Mouse (Mus musculus) forelimb bud, embryonic 11.5 days (tissue): ENCODE measurements at regions not wholly inside any gene's neighbourhood (a gene's known extent, or its start where the extent isn't known, plus 50 kb on each side); places are given as distances from the start of the nearest gene placed in this dataset.

ENCODE experiments used
- DNase-seq: peaks from one replicate; pipeline ENCODE4 v3.0.0-alpha.2; 2012; ENCODE audit warnings: low read depth, low spot score

DNA sequence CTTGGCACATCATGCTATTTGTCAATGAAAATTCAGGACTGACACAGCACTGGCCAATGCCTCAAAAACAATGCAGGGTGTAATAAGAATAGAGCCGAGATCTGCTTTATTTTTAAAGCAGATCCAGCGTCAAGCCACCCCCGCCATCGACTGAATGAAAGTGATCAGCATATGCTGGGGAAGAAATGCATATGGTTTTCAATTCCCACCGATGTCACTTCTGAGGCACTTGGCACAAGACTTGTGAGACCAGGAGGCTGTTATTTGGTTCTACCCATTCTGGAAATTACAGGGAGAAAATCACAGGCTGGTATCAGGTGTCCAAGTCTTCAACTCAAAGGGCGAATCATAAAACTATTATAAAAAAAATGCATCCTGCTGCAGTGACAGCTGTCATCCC is 689.3 kb upstream of the Pou3f3 start:
- DNase-seq = no peak

DNA sequence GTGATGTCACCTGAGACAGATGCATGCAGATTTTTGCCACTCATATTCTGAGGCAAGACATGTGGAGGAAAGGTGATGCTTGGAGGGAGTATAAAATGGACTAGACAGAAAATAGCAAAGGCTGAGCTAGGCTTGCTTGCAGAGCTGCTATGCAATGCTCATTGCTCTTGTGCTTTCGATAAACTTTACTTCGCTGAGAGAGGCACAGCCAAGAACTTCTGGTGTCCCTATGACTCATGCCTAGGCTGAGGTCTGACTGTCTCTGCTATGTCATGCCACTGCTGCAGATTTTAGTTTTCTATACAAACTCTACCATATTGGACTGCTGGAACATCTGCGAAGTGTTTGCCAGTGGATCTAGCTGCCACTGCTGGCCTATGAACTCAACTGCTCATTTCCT is 687.5 kb upstream of the Pou3f3 start:
- no peak for DNase-seq

DNA sequence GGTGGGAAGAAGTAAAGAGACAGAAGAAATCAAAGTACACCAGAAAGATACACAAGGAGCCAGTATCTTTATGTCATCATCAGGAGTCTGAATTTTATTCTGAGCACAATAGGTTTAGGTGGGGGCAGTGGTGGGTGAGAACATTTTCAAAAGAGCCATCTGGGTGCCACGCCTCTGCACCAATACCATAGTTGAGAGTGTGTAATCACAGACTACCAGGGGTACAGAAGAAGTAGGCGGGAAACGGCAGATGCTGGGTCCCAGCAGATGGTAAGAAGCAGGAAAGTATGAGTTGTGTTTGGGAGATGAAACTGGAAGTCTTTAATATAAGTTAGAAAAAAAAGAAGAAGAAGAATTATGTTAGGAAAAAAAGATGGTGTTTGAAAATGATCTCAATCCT is 682.7 kb upstream of the Pou3f3 start:
- no peak for DNase-seq

DNA sequence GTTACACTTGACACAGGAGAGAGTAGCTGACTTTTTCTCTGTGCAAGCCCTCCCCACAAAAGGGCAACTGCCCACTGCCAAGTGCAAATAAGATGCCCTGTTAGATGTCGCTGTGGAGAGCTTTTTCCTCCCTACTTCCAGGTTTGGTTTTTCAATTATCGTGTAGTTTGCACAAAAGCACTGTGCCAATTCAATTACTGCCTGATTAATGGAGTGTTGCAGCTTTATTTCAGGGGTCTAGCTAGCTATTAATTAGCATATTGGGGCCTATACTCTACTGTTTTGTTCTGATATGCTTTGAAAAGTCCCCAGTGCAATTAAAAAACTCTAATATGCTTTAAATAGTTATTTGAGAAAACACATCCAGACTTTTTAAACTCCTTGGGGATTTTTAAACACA is 676.6 kb upstream of the Pou3f3 start:
- DNase-seq = no peak

DNA sequence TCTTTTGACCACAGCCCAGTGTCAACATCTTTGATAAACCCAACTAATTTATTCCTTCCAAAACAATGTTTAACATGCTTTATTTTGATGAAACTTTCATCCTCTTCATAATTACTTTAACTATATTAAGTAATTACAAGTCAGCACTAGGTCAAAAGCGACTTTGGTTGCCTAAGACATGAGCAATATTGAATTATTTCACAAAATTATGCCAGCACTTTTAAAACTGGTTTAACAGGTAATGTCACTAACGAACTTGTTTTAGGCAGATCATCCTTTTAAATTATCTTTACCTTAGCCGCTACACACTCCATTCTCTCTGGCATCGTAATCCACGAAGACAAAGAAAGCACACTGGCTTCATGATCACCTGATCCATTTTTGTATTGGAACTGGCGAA is 669.8 kb upstream of the Pou3f3 start:
- no peak for DNase-seq

DNA sequence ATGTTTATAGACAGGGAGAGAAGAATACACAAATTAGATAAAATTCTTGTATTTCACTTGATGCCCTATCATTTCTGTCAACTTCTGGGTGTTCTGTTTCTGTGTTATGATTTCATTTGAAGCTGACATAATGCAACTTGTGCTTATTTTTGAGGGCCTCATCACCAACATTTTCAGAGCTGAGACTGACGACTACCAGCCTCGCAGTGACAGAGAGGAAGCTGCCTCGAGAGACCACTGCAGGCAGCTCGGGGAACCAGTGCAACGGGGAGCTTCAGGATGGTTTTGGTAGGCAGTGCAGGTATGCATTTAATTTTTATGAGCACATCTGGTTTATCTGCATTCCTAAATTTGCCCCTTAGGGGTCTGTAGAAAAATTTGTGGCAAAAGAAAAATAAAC is 669.1 kb upstream of the Pou3f3 start:
- DNase-seq = peak; percentile 20

DNA sequence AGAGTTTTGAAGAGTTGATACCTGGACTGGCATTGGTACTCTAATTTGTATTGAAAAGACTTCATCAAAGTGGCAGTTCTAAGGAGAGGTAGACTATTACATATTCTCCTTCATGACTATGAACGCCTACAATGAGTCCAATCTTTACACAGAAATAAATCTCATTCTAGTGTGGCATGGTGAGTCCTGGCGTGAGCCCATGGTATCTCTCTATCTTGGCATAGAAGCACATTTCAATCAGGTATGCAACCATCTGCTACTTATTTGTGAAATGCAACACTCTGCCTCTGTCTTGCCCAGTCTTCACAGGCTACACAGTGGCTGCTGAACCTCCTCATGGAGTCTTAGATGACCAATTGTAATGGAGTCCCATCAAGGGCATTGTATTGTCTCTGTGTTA is 661.8 kb upstream of the Pou3f3 start:
- no peak for DNase-seq

DNA sequence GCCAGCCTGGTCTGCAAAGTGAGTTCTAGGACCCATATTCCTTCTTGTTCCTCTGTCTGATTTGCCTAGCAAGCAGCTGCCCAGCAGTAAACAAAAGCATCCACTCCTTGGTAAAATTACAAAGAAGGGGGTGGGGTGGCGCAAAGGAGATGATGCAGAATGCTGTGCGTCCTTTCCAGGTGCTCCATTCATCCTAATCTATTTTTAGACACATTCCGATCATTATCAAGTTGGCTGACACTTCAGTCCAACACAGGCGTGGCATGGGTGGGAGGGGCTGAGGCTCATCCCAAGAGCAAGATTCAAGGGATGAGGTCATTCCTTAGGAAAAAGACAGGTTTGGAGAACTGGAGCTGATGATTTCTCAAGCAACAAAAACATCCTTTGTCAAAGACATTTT is 660.2 kb upstream of the Pou3f3 start:
- no peak for DNase-seq

DNA sequence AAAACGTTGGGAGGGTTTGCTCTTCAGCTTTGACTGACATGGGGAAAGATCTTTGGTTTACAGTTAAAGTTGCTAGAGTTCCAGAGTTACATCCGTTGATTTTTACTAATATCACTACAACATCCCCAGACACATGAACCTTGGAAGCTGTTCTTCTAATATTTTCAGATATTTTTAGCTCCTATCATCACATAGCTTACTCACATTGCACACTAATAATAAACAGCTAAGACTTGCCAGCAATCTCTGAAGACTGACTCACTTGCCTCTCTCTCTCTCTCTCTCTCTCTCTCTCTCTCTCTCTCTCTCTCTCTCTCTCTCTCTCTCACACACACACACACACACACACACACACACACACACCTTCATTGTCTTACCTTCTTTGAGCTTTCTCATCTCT is 654.0 kb upstream of the Pou3f3 start:
- no peak for DNase-seq

DNA sequence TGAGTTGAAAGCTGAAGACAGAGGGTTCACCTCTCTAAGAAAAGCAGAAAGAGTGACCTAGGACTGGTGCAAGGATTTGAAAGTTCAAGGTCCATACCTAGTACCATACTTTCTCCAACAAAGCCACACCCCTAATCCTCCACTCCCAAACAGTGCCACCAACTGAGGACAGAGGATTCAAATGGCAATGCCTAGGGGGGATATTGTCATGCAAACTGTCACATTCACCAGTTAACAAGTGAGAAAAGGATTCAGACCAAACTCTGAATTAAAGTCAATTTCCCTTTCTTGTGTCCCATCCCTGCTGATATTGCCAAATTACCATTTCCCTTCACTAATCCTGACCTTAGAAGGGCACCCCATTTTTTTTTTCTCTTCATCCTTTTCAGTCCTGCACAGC is 637.1 kb upstream of the Pou3f3 start:
- DNase-seq = no peak

DNA sequence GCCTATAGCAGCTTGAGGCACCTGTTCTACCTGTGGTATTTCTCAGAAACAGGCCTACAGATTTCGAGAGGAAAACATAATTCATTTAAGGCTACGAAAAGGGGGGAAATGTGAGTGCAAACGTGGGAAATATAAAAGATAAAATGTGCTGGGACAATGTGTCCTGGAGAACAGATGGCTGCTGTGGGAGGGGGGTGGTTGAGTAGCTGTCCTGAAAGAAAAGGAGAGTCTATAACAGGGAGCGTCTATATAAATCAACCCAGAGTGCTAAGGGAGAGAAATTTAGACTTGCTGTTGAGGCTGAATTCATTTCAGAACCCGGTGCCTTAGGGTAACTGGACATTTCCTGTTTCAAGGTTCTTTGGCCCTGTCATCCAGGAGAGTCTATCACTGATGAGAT is 625.5 kb upstream of the Pou3f3 start:
- DNase-seq = no peak

DNA sequence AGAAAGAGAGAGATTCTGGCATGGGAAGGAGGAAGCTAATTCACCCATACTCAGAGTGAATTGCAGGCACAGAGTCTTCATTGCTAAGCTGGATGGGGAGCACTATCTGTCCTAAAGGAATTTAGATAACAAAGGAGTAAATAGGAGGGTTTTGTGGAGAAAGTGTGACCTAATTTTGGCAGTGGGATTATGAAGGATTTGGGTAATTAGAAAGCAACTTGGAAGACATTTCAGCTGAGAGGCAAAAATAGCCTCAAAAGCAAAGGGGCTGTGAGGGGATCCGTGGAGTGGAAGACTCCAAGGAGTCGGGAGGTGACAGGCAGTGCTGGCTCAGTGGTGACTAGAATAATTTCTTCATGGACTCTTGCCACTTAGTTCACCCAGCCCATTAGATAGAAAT is 599.5 kb upstream of the Pou3f3 start:
- DNase-seq = no peak

DNA sequence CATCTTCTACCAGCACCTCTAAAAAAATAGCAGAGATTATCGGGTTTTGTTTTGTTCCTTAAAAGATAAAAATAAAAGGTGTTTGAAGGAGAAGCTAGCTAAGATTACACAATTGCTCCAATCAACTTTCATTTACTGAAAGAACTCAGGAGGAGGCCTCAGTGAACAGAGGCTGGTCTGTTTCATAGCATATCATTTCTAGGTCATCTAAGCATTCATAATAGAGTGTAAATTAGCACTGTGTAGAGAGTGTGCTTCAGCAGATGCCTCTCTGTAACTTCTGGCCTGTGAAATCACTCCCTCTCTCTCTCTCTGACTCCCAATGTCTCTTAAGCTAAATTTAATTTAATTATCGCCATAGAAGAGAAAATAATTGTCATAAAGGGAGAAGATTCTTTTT is 597.0 kb upstream of the Pou3f3 start:
- no peak for DNase-seq

DNA sequence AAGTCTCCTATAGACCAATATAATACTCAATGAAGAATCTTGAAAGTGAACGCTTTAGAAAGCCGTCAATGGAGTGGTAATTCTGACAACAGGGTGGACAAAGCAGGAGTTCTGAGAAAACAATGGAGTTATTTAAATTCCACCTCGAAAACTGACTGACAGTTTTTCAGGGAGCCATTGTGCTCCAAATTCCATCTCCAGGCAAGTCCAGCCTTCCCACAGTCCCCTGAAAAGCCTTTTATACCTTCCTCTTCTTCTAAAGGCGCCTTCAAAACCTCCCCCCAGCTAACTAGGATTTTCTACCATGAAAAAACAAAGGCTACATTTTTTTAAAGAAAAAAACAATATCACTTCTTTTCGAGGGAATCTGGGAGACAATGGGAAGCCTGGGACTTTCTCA is 588.0 kb upstream of the Pou3f3 start:
- no peak for DNase-seq

DNA sequence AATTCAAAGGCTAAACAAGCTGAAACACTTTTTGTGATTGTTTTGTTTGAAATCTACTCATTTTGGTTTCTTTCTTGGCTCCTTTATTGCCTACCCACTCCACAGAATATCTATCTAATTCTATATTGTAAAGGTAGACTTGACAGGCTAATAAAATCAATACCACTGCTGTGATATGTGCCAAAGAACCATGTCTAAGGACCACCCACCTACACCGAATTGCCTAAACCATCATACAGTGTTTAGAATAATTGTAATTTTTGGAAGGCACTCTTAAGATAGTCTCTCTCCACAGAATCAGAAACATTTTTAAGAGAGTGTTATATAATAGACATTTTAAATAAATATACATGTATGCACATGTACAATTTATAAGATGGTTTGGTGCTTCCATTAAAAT is 587.6 kb upstream of the Pou3f3 start:
- DNase-seq = no peak

DNA sequence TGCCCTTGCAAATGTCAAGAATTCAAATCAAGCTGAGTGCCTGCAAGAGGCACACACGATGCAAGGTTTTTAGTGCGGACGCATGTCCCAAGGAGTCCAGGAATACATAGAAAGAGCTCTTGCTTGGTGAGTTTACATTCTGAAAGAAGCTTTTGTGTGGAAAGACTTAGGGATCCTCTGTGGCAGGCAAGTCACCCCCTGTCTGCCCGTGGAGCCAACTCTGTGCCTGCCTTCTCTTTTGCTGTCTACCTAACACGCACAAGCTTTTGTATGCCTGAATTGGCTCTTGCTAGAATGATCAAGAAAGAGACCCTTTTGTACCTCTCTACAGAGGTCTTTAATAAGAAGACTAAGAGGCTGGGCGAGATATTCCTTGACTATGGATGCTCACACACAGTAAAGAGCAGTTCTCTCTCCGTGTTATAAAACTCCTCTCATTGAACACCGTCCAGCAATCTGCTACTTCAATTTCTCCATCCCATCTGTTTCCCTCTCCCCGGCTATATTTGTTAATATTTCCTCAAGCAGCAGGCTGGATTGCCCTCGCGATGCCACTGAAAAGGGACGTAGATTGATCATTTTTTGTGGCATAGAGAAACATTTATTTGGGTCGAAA is 543.3 kb upstream of the Pou3f3 start:
- no peak for DNase-seq

DNA sequence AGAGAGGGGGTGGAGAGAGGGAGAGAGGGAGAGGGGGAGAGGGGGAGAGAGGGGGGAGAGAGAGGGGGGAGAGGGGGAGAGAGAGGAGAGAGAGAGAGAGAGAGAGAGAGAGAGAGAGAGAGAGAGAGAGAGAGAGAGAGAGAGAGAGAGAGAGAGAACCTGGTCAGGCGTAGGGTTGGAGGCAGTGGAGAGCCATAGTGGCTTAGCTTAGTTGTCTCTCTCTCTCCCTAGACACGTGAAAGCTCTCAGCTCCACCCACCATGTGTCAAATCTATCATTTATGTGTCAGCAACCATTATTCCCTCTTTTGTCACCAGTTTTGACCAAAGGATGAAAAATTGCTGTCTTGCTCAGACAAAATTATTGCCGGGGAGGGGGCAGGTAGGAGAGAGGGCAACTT is 542.7 kb upstream of the Pou3f3 start:
- DNase-seq = no peak

DNA sequence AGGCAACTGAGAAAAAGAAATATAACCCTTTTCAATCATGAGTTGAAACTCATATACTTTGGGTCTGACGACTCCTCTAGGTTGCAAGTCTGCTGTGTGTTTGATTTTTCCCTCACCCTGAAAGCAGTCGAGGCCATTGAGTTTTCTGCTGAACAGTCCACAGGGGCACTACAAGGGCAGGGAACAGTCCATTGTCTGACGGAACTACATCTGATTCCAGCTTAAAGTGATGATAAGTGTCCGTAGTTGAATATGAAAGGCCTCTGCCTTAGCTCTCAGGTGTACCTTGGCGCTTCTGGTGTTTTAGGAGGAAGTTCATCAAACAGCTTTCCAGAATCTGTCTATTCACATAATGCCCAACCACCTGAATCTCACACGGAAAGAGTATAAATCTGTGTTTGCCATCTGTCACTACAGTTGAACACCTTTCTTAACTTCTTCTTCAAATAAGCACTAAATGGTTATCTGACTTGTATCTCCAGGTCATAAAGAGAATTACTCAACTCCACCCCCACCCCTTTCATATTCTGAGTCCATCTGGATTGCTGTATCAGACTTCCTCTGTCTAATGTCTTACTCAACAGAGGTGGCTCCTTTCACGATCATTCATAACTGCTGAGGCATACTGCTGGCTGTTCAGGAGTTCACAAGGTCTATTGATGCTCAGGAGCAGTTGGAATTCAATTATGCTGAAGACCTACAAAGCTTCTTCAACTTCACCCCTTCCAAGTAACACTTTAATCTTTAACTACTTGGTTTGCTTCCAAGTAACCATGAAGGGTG is 527.6 kb upstream of the Pou3f3 start:
- no peak for DNase-seq

DNA sequence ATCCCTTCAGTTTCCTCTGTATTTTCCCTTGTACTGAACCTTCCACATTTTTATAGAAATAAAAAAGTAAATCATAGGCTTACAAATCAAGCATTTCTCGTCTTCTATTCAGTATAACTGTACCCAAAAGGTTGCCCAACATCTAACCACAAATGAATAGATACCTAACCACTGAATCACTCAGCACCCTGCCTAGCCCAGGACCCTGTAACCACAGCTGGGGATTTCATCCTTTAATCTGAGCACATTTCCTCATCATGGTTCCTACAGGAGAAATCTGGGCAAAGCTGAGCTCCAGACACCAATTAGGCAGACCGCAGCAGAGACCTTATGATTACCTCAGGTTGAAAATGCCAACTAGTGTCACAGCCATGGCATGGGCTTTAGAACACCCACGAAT is 526.1 kb upstream of the Pou3f3 start:
- DNase-seq = no peak

DNA sequence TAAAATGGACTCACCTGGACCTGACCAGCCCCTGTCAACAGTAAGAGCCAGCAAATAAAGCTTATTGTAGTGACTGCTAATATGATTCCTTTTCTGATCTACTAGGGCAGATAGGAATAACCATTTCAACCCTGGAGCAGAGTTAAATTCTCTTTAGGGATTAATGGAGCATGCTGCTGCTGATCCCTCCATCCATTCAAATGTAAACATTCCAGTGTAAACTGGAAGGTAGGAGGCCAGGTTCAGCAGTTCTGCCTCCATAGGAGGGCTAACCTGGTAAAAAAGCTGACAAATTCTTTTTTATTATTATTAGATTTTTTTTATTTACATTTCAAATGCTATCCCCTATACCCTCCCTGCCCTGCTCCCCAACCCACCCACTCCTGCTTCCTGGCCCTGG is 509.3 kb upstream of the Pou3f3 start:
- no peak for DNase-seq

DNA sequence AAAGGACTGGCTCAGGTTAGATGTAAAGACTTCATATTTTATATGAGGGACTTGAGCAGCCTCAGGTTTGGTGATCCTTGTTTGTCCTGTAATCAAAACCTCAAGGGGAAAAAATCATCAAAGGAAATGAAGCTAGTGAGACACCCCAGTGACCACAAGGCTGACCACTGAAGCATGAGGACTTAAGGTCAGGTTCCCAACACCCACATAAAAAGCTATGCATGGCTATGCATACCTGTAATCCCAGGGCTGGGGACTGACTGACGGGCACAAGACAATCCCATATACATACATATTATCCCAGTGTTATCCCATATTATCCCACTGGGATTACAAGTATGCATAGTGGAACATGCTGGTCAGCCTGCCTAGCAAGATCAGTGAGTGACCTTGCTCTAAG is 467.5 kb upstream of the Pou3f3 start:
- DNase-seq = no peak

DNA sequence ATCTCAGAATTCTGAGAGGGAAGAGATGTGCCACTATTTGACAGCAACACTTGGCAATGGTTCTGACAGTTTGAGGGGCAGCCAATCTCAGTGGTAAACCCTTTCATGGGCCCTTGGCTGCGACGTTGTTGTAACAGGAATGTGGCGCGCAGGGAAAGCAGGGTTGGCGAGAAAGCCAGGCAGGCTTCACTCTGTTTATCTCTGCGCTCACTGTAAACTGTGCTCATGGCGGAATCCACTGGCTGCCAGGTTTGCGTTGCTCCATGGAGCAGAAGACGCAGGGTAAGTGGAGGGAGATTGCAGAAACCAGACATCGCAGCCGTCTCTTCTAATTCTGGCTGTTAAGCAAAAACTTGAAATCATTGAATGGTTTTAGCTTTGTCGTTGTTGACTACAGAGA is 465.9 kb upstream of the Pou3f3 start:
- DNase-seq = no peak

DNA sequence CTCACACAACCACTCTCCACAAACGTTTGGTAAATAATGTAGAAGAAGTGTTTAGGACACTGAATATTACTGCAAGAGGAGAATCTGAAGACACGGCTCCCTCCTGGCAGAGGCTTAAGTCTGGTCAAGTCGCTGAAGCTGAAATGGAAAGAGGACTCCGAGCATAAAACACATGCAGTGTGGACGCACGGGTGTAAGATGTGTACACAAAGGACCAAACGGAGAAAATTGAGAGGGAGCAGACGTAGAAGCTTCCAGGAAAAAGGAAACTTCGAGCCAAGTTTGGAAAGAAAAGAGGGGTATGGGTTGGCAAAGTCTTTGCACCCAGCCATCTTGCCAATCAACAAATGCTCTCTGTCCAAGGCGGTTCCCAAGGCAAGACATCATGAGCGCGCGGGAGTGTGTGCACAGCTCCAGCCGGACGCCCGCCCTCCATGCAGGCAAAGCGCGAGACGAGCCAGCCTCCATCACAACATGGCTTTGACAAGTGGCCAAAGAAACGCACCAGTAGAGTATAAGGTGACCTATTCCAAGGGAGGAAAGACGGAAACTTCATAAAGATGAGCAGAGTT is 465.0 kb upstream of the Pou3f3 start:
- no peak for DNase-seq
